23 mouse cellular contexts compared by ENCODE assay signal in the genomic region with DNA sequence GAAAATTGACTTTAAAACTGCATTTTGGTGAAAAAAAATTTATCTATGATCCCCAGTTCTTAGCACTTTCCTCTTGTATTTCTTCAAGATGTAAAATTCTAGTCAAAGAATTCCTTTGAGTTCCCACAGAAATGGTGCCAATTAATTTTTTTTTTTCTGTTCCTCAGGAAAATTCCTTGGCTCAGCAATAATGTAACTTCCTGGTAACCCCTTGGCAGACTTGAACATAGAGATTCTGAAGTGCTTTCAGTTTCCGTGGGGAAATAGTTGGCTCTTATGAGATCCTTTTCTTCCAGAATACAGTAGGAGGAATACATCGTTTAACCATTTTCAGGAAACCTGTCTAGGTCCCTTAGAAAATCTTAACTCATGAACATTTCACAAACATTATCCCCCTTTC.
DNase-seq lines count a peak whose midpoint lies in the region; ATAC-seq and TF ChIP-seq lines count a peak whose summit lies in the region.
"Had no signal": no experiment of that assay in that cellular context is flagged by ENCODE, and none has a peak within 500 bp of the region (broad histone marks: within the 10 kb centered on the region; RNA-seq: fewer than 3 reads in every experiment).

No protein-coding gene starts in this region.

- H3K9ac ChIP-seq in lung, postnatal 0 days (replicated peaks; ENCODE audit: low read depth): no peak overlapping the region
- H3K9ac ChIP-seq: forebrain, postnatal 0 days; hindbrain, embryonic 15.5 days; limb, embryonic 12.5 days; liver, embryonic 15.5 days; neural tube, embryonic 12.5 days had no signal

- TF ChIP-seq CTCF in kidney, adult 2 months (conservative IDR thresholded peaks at IDR 0.05; ENCODE audit: insufficient read depth, insufficient read length, low read depth, low read length): no peak
- no peak for TF ChIP-seq CTCF in lung, postnatal 0 days (IDR thresholded peaks at IDR 0.05)
- TF ChIP-seq CTCF in lung, adult 2 months (IDR thresholded peaks at IDR 0.05; ENCODE audit: insufficient read depth, low read length): no peak

- TF ChIP-seq EP300 in lung, postnatal 0 days (IDR thresholded peaks at IDR 0.05): no peak

- no peaks in the 10 kb centered on the region for H3K36me3 ChIP-seq in kidney, adult 2 months (ENCODE audit: control insufficient read depth, insufficient read depth, low read length)
- H3K36me3 ChIP-seq in lung, postnatal 0 days (ENCODE audit: insufficient read depth, low read length): no peaks in the 10 kb centered on the region
- H3K36me3 ChIP-seq: G1E; heart, embryonic 10.5 days; hindbrain, embryonic 15.5 days; limb, embryonic 12.5 days; liver, embryonic 15.5 days; neural tube, embryonic 12.5 days had no signal

- no peaks in the 10 kb centered on the region for H3K4me1 ChIP-seq in kidney, adult 2 months (ENCODE audit: control insufficient read depth, insufficient read depth, low read length)
- H3K4me1 ChIP-seq in lung, postnatal 0 days (ENCODE audit: insufficient read depth, low read depth, low read length): no peaks in the 10 kb centered on the region
- no peaks in the 10 kb centered on the region for H3K4me1 ChIP-seq in lung, adult 2 months (ENCODE audit: control insufficient read depth, insufficient read depth, low read length)
- H3K4me1 ChIP-seq: heart, embryonic 10.5 days; hindbrain, embryonic 15.5 days; liver, embryonic 15.5 days; neural tube, embryonic 12.5 days had no signal

- H3K27ac ChIP-seq in kidney, adult 2 months (ENCODE audit: insufficient read depth, low read depth, low read length): no peak overlapping the region
- no peak overlapping the region for H3K27ac ChIP-seq in lung, postnatal 0 days (ENCODE audit: low read length)
- H3K27ac ChIP-seq: heart, embryonic 10.5 days; hindbrain, embryonic 15.5 days; limb, embryonic 12.5 days; liver, embryonic 15.5 days; neural tube, embryonic 12.5 days; stomach, postnatal 0 days had no signal

- no peak overlapping the region for H3K4me2 ChIP-seq in lung, postnatal 0 days (replicated peaks; ENCODE audit: low read depth, low read length)
- H3K4me2 ChIP-seq: hindbrain, embryonic 15.5 days; limb, embryonic 12.5 days; liver, embryonic 15.5 days; midbrain, embryonic 11.5 days; neural tube, embryonic 12.5 days had no signal

- DNase-seq in adrenal gland, postnatal 10 days: peak; percentile 6
- DNase-seq in adrenal gland, postnatal 4 days (ENCODE audit: low spot score in 2 of 2): no peak
- DNase-seq in kidney, adult 2 months: peak; percentile 47
- no peak for DNase-seq in kidney, postnatal 4 days
- peak; percentile 44 for DNase-seq in lung, postnatal 0 days (ENCODE audit: low spot score)
- DNase-seq in lung, adult 2 months: no peak
- DNase-seq in skeletal muscle tissue, adult 2 months (ENCODE audit: low read depth, low spot score): peak; percentile 27
- no peak for DNase-seq in B cell, adult 2 months
- DNase-seq: adrenal gland, postnatal 36 days; cerebellum, adult 2 months; forebrain, postnatal 0 days; gastrocnemius, postnatal 36 days; right cerebral cortex, postnatal 4 days had no signal

- no peak for ATAC-seq in lung, postnatal 0 days
- ATAC-seq: forebrain, postnatal 0 days; intestine, postnatal 0 days had no signal

- H3K9me3 ChIP-seq in lung, postnatal 0 days (ENCODE audit: low read length): no peaks in the 10 kb centered on the region
- H3K9me3 ChIP-seq: G1E; heart, embryonic 10.5 days; hindbrain, embryonic 15.5 days; limb, embryonic 12.5 days; liver, embryonic 15.5 days; neural tube, embryonic 12.5 days had no signal

- no peak for TF ChIP-seq POLR2A in kidney, adult 2 months (IDR thresholded peaks at IDR 0.05; ENCODE audit: low read depth, low read length)
- no peak for TF ChIP-seq POLR2A in lung, adult 2 months (IDR thresholded peaks at IDR 0.05; ENCODE audit: borderline replicate concordance, extremely low read depth, low read depth, low read length)

- 55% methylated on average over 2 of the region's 2 CpGs for WGBS in kidney, adult 2 months
- WGBS in lung, postnatal 0 days: 24% methylated on average over 2 of the region's 2 CpGs
- 26% methylated on average over 2 of the region's 2 CpGs for WGBS in lung, adult 2 months

- no peak overlapping the region for H3K4me3 ChIP-seq in kidney, adult 2 months (ENCODE audit: insufficient read depth, low read depth, low read length)
- H3K4me3 ChIP-seq in lung, postnatal 0 days (ENCODE audit: low read depth, low read length): no peak overlapping the region
- H3K4me3 ChIP-seq in lung, adult 2 months (replicated peaks; ENCODE audit: extremely low read depth, low read depth, low read length): no peak overlapping the region
- H3K4me3 ChIP-seq: erythroblast, embryonic 14.5 days; heart, embryonic 10.5 days; hindbrain, embryonic 15.5 days; limb, embryonic 12.5 days; liver, embryonic 15.5 days; neural tube, embryonic 12.5 days had no signal

- H3K27me3 ChIP-seq in kidney, adult 2 months (replicated peaks; ENCODE audit: control insufficient read depth, insufficient read depth, low read length): no peaks in the 10 kb centered on the region
- H3K27me3 ChIP-seq in lung, postnatal 0 days (replicated peaks; ENCODE audit: insufficient read depth, low read length): no peaks in the 10 kb centered on the region
- H3K27me3 ChIP-seq: hindbrain, embryonic 15.5 days; limb, embryonic 12.5 days; liver, embryonic 15.5 days; neural tube, embryonic 12.5 days had no signal

Comparison
In these comparisons a context has a peak if more than half of its experiments do, and no peak if none do; other contexts are left out.
1. DNase-seq: peak in adrenal gland, postnatal 10 days (single experiment), kidney, adult 2 months (single experiment), lung, postnatal 0 days (single experiment) and skeletal muscle tissue, adult 2 months (single experiment); none in adrenal gland, postnatal 4 days (0 of 2), kidney, postnatal 4 days (0 of 2), lung, adult 2 months (single experiment) and B cell, adult 2 months (0 of 2).